Mouse (Mus musculus): ENCODE data around the gene Taldo1. TPM values are rescaled to one million over a fixed set of nuclear protein-coding genes. Genes with fewer than 3 reads are reported as not detected.

Taldo1 gene
- polyA plus RNA-seq, 1 experiment = 259 TPM

DNA sequence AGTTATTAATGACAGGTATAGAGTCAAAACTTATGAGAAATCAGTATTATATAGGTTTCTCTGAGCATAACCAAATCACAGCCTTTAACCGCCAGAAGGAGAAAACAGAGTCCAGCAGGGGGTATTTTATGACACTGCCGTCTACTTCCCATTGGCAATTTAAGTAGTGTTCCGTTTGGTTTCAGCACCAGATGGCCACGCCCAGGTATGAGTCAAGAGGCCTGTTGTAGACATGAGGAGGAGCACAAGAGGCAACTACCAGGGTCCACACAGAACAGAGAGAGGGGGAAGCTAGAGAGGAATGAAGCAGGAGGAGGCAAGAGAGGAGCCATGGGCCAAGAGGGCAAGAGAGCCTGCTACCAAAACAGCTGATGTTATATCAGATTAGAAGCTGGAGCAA is 12.4 kb upstream of the Taldo1 start:
- Histone ChIP-seq H3K4me3 (no peak overlapping the region), H3K36me3 (ENCODE audit: control insufficient read depth, insufficient read depth) (no peaks in the 10 kb centered on the region), H3K79me2 (ENCODE audit: control insufficient read depth, insufficient read depth) (no peaks in the 10 kb centered on the region), H3ac (ENCODE audit: control insufficient read depth, insufficient read length) (no peak overlapping the region), H3K4me2 (ENCODE audit: low read depth) (peak overlapping the region; percentile 24), H3K27me3 (ENCODE audit: control insufficient read depth, insufficient read depth, insufficient read length) (peaks cover 12% of the 10 kb centered on the region)
- TF ChIP-seq MAX (IDR thresholded peaks at IDR 0.05; ENCODE audit: low read depth) (no peak), POLR2AphosphoS2 (IDR thresholded peaks at IDR 0.05; ENCODE audit: insufficient read length, low read depth) (no peak), SRF (IDR thresholded peaks at IDR 0.05; ENCODE audit: control insufficient read depth, insufficient read length, low read depth) (no peak), MYOG (IDR thresholded peaks at IDR 0.05; ENCODE audit: control insufficient read depth in 1 of 3, insufficient read depth in 1 of 3, insufficient read length in 2 of 3, low read depth in 2 of 3) (no peak), E2F4 (IDR thresholded peaks at IDR 0.05; ENCODE audit: insufficient read depth) (no peak), CEBPB (IDR thresholded peaks at IDR 0.05; ENCODE audit: insufficient read depth, poor library complexity, severe bottlenecking) (no peak), USF1 (IDR thresholded peaks at IDR 0.05; ENCODE audit: low read depth) (no peak), POLR2A (IDR thresholded peaks at IDR 0.05; ENCODE audit: insufficient read length, low read depth) (no peak), TCF3 (IDR thresholded peaks at IDR 0.05; ENCODE audit: insufficient read length, low read depth) (no peak), MYOD1 (IDR thresholded peaks at IDR 0.05; ENCODE audit: control insufficient read depth in 1 of 3, insufficient read length in 2 of 3, low read depth in 2 of 3) (no peak), TCF12 (IDR thresholded peaks at IDR 0.05; ENCODE audit: insufficient read depth, poor library complexity, severe bottlenecking) (no peak), REST (IDR thresholded peaks at IDR 0.05; ENCODE audit: insufficient read depth, insufficient read length) (no peak)

DNA sequence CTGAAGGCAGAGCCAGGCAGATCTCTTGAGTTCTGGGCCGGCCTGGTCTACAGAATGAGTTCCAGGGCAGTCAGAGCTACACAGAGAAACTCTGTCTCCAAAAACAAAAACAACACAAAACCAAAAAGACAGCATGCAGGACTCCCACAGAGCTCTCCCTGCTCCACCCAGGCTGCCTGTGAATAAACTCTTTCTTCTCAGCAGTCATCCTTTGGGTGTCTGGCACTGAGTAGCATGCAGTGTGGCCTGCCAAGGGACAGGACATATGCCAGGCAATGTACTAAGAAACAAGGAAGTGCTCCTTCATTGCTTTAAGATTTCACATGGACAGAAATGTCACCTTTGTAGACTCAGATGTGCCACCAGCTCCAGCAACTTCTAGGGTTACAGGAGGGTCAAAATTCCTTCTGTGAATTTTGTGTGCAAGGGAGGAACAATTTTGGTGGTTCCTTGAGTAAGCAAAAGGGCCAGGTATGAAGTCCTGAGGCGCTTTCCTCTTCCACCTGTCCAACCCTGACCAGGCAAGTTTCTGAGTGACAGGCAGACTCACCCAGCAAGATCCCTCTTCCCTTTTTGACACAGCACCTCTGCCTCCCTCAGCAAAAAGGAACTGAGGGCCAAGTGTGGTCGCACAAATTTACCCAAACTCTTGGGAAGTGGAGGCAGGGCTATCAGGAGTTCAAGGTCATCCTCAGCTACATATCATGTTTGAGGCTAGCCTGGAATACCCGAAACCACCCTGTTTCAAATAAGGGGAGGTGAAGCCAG is 10.7 kb upstream of the Taldo1 start:
- Histone ChIP-seq H3ac (ENCODE audit: control insufficient read depth, insufficient read length) (no peak overlapping the region), H3K79me2 (ENCODE audit: control insufficient read depth, insufficient read depth) (no peaks in the 10 kb centered on the region), H3K4me2 (ENCODE audit: low read depth) (no peak overlapping the region), H3K27me3 (ENCODE audit: control insufficient read depth, insufficient read depth, insufficient read length) (peaks cover 12% of the 10 kb centered on the region), H3K36me3 (ENCODE audit: control insufficient read depth, insufficient read depth) (no peaks in the 10 kb centered on the region), H3K4me3 (no peak overlapping the region)
- TF ChIP-seq TCF12 (IDR thresholded peaks at IDR 0.05; ENCODE audit: insufficient read depth, poor library complexity, severe bottlenecking) (no peak), MAX (IDR thresholded peaks at IDR 0.05; ENCODE audit: low read depth) (no peak), SRF (IDR thresholded peaks at IDR 0.05; ENCODE audit: control insufficient read depth, insufficient read length, low read depth) (no peak), MYOD1 (IDR thresholded peaks at IDR 0.05; ENCODE audit: control insufficient read depth in 1 of 3, insufficient read length in 2 of 3, low read depth in 2 of 3) (no peak), USF1 (IDR thresholded peaks at IDR 0.05; ENCODE audit: low read depth) (no peak), TCF3 (IDR thresholded peaks at IDR 0.05; ENCODE audit: insufficient read length, low read depth) (no peak), CEBPB (IDR thresholded peaks at IDR 0.05; ENCODE audit: insufficient read depth, poor library complexity, severe bottlenecking) (no peak), E2F4 (IDR thresholded peaks at IDR 0.05; ENCODE audit: insufficient read depth) (no peak), MYOG (IDR thresholded peaks at IDR 0.05; ENCODE audit: control insufficient read depth in 1 of 3, insufficient read depth in 1 of 3, insufficient read length in 2 of 3, low read depth in 2 of 3) (no peak), REST (IDR thresholded peaks at IDR 0.05; ENCODE audit: insufficient read depth, insufficient read length) (no peak), POLR2A (IDR thresholded peaks at IDR 0.05; ENCODE audit: insufficient read length, low read depth) (no peak), POLR2AphosphoS2 (IDR thresholded peaks at IDR 0.05; ENCODE audit: insufficient read length, low read depth) (no peak)

DNA sequence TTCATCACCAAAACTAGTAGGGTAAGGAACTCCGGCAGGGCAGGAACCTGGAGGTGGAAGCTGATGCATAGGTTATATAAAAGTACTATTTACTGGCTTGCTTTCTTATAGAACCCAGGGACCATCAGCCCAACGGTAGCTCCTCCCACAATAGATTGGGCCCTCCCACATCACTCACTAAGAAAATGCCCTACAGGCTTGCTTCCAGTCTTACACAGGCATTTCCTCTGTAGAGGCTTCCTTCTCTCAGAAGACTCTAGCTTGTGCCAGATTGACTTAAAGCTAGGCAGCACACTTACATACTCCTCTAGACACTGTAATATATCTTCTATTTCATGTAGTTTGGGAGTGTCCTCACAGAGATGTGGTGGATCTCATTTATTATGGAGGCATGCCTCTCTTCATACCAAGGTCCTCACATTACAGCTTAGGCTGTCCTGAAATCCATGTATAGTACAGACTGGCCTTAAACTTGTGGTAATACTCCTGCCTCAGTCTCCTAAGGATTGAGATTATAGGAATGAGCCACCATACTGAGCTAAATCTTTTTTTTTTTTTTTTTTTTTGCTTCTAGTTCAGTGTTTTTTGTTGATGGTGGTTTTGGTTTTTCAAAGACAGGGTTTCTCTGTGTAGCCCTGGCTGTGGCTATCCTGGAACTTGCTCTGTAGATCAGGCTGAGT is 4.1 kb upstream of the Taldo1 start:
- H3K4me2 ChIP-seq (ENCODE audit: low read depth) = no peak overlapping the region
- no peak for TF ChIP-seq SRF (IDR thresholded peaks at IDR 0.05; ENCODE audit: control insufficient read depth, insufficient read length, low read depth)
- no peak for TF ChIP-seq MAX (IDR thresholded peaks at IDR 0.05; ENCODE audit: low read depth)
- no peak for TF ChIP-seq REST (IDR thresholded peaks at IDR 0.05; ENCODE audit: insufficient read depth, insufficient read length)
- no peak for TF ChIP-seq POLR2A (IDR thresholded peaks at IDR 0.05; ENCODE audit: insufficient read length, low read depth)
- no peak for TF ChIP-seq POLR2AphosphoS2 (IDR thresholded peaks at IDR 0.05; ENCODE audit: insufficient read length, low read depth)
- no peak for TF ChIP-seq USF1 (IDR thresholded peaks at IDR 0.05; ENCODE audit: low read depth)
- no peak for TF ChIP-seq MYOD1 (IDR thresholded peaks at IDR 0.05; ENCODE audit: control insufficient read depth in 1 of 3, insufficient read length in 2 of 3, low read depth in 2 of 3)
- TF ChIP-seq CEBPB (IDR thresholded peaks at IDR 0.05; ENCODE audit: insufficient read depth, poor library complexity, severe bottlenecking) = no peak
- TF ChIP-seq E2F4 (IDR thresholded peaks at IDR 0.05; ENCODE audit: insufficient read depth) = no peak
- no peak for TF ChIP-seq TCF12 (IDR thresholded peaks at IDR 0.05; ENCODE audit: insufficient read depth, poor library complexity, severe bottlenecking)
- TF ChIP-seq MYOG (IDR thresholded peaks at IDR 0.05; ENCODE audit: control insufficient read depth in 1 of 3, insufficient read depth in 1 of 3, insufficient read length in 2 of 3, low read depth in 2 of 3) = no peak
- TF ChIP-seq TCF3 (IDR thresholded peaks at IDR 0.05; ENCODE audit: insufficient read length, low read depth) = no peak
- no peaks in the 10 kb centered on the region for H3K36me3 ChIP-seq (ENCODE audit: control insufficient read depth, insufficient read depth)
- no peak overlapping the region for H3ac ChIP-seq (ENCODE audit: control insufficient read depth, insufficient read length)
- H3K79me2 ChIP-seq (ENCODE audit: control insufficient read depth, insufficient read depth) = peaks cover 6% of the 10 kb centered on the region
- H3K27me3 ChIP-seq (ENCODE audit: control insufficient read depth, insufficient read depth, insufficient read length) = peaks cover 12% of the 10 kb centered on the region
- no peak overlapping the region for H3K4me3 ChIP-seq

DNA sequence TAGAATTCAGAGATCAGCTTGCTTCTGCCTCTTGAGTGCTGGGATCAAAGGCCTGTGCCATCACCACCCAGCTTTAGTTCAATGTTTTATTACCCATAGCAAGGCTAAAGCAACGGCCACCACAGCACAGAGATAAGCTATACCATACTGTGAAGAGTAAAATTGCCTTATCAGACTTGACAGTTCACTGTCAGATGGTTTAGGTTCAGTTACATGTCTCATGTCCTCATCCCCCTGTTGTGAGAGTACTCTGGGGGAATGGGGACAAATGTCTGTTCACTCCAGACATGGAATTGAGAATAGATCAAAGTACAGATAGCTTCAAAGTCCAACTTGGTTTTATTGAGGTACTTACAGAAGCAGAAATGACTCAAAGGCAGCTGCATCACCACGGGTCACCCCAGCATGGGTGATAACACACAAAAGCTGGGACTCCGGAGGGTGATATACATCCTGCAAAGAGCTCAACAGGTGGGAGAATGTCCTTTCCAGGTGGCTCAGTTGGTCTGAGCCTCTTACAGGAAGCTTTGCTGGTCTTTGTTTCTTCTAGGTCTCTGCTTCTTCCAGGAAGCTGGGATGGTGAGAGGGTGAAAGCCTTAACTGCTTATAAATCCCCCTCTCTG is 3.4 kb upstream of the Taldo1 start:
- no peak overlapping the region for H3ac ChIP-seq (ENCODE audit: control insufficient read depth, insufficient read length)
- H3K4me2 ChIP-seq (ENCODE audit: low read depth) = no peak overlapping the region
- no peak overlapping the region for H3K4me3 ChIP-seq
- no peaks in the 10 kb centered on the region for H3K36me3 ChIP-seq (ENCODE audit: control insufficient read depth, insufficient read depth)
- no peak for TF ChIP-seq TCF12 (IDR thresholded peaks at IDR 0.05; ENCODE audit: insufficient read depth, poor library complexity, severe bottlenecking)
- TF ChIP-seq REST (IDR thresholded peaks at IDR 0.05; ENCODE audit: insufficient read depth, insufficient read length) = no peak
- TF ChIP-seq E2F4 (IDR thresholded peaks at IDR 0.05; ENCODE audit: insufficient read depth) = no peak
- no peak for TF ChIP-seq TCF3 (IDR thresholded peaks at IDR 0.05; ENCODE audit: insufficient read length, low read depth)
- TF ChIP-seq MAX (IDR thresholded peaks at IDR 0.05; ENCODE audit: low read depth) = no peak
- no peak for TF ChIP-seq POLR2AphosphoS2 (IDR thresholded peaks at IDR 0.05; ENCODE audit: insufficient read length, low read depth)
- TF ChIP-seq MYOG (IDR thresholded peaks at IDR 0.05; ENCODE audit: control insufficient read depth in 1 of 3, insufficient read depth in 1 of 3, insufficient read length in 2 of 3, low read depth in 2 of 3) = no peak
- no peak for TF ChIP-seq MYOD1 (IDR thresholded peaks at IDR 0.05; ENCODE audit: control insufficient read depth in 1 of 3, insufficient read length in 2 of 3, low read depth in 2 of 3)
- TF ChIP-seq CEBPB (IDR thresholded peaks at IDR 0.05; ENCODE audit: insufficient read depth, poor library complexity, severe bottlenecking) = no peak
- no peak for TF ChIP-seq POLR2A (IDR thresholded peaks at IDR 0.05; ENCODE audit: insufficient read length, low read depth)
- TF ChIP-seq USF1 (IDR thresholded peaks at IDR 0.05; ENCODE audit: low read depth) = no peak
- TF ChIP-seq SRF (IDR thresholded peaks at IDR 0.05; ENCODE audit: control insufficient read depth, insufficient read length, low read depth) = no peak
- H3K79me2 ChIP-seq (ENCODE audit: control insufficient read depth, insufficient read depth) = peaks cover 12% of the 10 kb centered on the region
- peaks cover 6% of the 10 kb centered on the region for H3K27me3 ChIP-seq (ENCODE audit: control insufficient read depth, insufficient read depth, insufficient read length)

All from myocyte (in vitro differentiated cells).